Mouse (Mus musculus) heart, adult 2 months (tissue): ENCODE results near the gene Map3k3. TPM values are rescaled to one million over a fixed set of nuclear protein-coding genes. Genes with fewer than 3 reads are reported as not detected.

Source experiments
- DNase-seq, 2 experiments: peaks; one replicate each; pipeline ENCODE4 v3.0.0; 2021
- H3K27ac ChIP-seq: fragments of 200-600 bp; 2 replicates; pipeline ENCODE4 v1.8.1; 2022
- H3K27me3 ChIP-seq: fragments of 200-500 bp; 2 replicates; pipeline ENCODE4 v1.6.1; 2012; ENCODE audit warnings: mild to moderate bottlenecking, low read length, inconsistent platforms, mixed read lengths; ENCODE audit not compliant: control insufficient read depth, insufficient read depth
- H3K36me3 ChIP-seq: fragments of 200-500 bp; 2 replicates; pipeline ENCODE4 v1.6.1; 2012; ENCODE audit warnings: low read length, inconsistent platforms; ENCODE audit not compliant: control insufficient read depth, insufficient read depth
- H3K4me1 ChIP-seq: fragments of 200-500 bp; 2 replicates; pipeline ENCODE4 v1.6.1; 2011; ENCODE audit warnings: low read length; ENCODE audit not compliant: control insufficient read depth, insufficient read depth
- H3K4me3 ChIP-seq: fragments of 200-600 bp; 2 replicates; pipeline ENCODE4 v1.8.1; 2022
- H3K79me2 ChIP-seq: fragments of 200-500 bp; replicated peaks from 2 replicates; pipeline ENCODE4 v1.6.1; 2012; ENCODE audit warnings: mild to moderate bottlenecking, inconsistent platforms, low read length, moderate library complexity, mixed read lengths; ENCODE audit not compliant: control insufficient read depth, insufficient read depth
- H3K9ac ChIP-seq: fragments of 200-500 bp; 2 replicates; pipeline ENCODE4 v1.6.1; 2012; ENCODE audit warnings: low read depth, mild to moderate bottlenecking, control low read depth, inconsistent platforms, low read length, mixed read lengths
- CTCF ChIP-seq: fragments of 200-600 bp; IDR thresholded peaks from 2 replicates; pipeline ENCODE4 v1.8.1; 2022; ENCODE audit warnings: antibody characterized with exemption, mild to moderate bottlenecking, moderate library complexity
- EP300 ChIP-seq: fragments of 200-500 bp; IDR thresholded peaks from 2 replicates; pipeline ENCODE4 v1.6.1; 2011; ENCODE audit warnings: low read depth, low read length, control low read depth; ENCODE audit not compliant: insufficient read depth
- POLR2A ChIP-seq: fragments of 200-500 bp; IDR thresholded peaks from 2 replicates; pipeline ENCODE4 v1.6.1; 2011; ENCODE audit warnings: mild to moderate bottlenecking, low read depth, low read length, control low read depth; ENCODE audit not compliant: insufficient read depth
- WGBS: fragments of 180-500 bp; shearing (Covaris S2); methylation state at CpG from one replicate; pipeline ENCODE4 v1.1.7; 2018; 5-methylcytosine and 5-hydroxymethylcytosine counted together
- intact Hi-C: fragments of 180-260 bp; cut with DNase I; formaldehyde crosslinking; loops from one replicate; pipeline ENCODE4 v1.15.1; 2025
- polyA plus RNA-seq: library from polyadenylated mRNA; depleted of rRNA; stranded (reverse); fragments of >200 nt; gene quantifications from 2 replicates; pipeline ENCODE4 v1.2.3, GENCODE M21; 2012
- total RNA-seq, 2 experiments: library from RNA; stranded (reverse); gene quantifications; 2 replicates each; pipeline ENCODE4 v1.2.3; 2021

The Map3k3 gene
- total and polyA plus RNA-seq, 3 experiments: 25.1 to 38.9 (median 36.0) TPM

- Histone ChIP-seq H3K4me3 (no peak overlapping the region), H3K79me2 (no peaks in the 10 kb centered on the region), H3K4me1 (no peaks in the 10 kb centered on the region; the same call in 1 of the 2 replicates), H3K9ac (no peak overlapping the region), H3K36me3 (no peaks in the 10 kb centered on the region), H3K27ac (no peak overlapping the region), H3K27me3 (no peaks in the 10 kb centered on the region)
- no peak for DNase-seq
- TF ChIP-seq CTCF (no peak), EP300 (no peak), POLR2A (no peak)
- WGBS: 72% methylated on average over 5 of the region's 5 CpGs
- intact Hi-C loops: no loop called here
Measured at GRCm38 (mm10) chr11:106176372-106176771, 92.0 kb downstream of the Map3k3 start.

GRCm38 (mm10) chr11:106178036-106178782, 93.8 kb downstream of the Map3k3 start:
- TF ChIP-seq EP300: no peak
- no peak for TF ChIP-seq POLR2A
- no peak for TF ChIP-seq CTCF
- no peak for DNase-seq
- no peaks in the 10 kb centered on the region; the same call in 1 of the 2 replicates for H3K4me1 ChIP-seq
- H3K9ac ChIP-seq: no peak overlapping the region
- no peaks in the 10 kb centered on the region for H3K79me2 ChIP-seq
- H3K27me3 ChIP-seq: no peaks in the 10 kb centered on the region
- H3K27ac ChIP-seq: no peak overlapping the region
- H3K4me3 ChIP-seq: no peak overlapping the region
- 67% methylated on average over 5 of the region's 5 CpGs for WGBS
- intact Hi-C loops: no loop called here
- H3K36me3 ChIP-seq: no peaks in the 10 kb centered on the region

GRCm38 (mm10) chr11:106179711-106180448, 95.5 kb downstream of the Map3k3 start:
- 65% methylated on average over 7 of the region's 7 CpGs for WGBS
- no peak overlapping the region for H3K9ac ChIP-seq
- H3K4me1 ChIP-seq: no peaks in the 10 kb centered on the region; the same call in 1 of the 2 replicates
- no peak overlapping the region for H3K4me3 ChIP-seq
- TF ChIP-seq EP300 (no peak), POLR2A (no peak), CTCF (no peak)
- no peak overlapping the region for H3K27ac ChIP-seq
- H3K27me3 ChIP-seq: no peaks in the 10 kb centered on the region
- H3K36me3 ChIP-seq: no peaks in the 10 kb centered on the region
- H3K79me2 ChIP-seq: no peaks in the 10 kb centered on the region
- intact Hi-C loops: no loop called here
- DNase-seq: no peak

- H3K27ac ChIP-seq: no peak overlapping the region
- H3K9ac ChIP-seq: no peak overlapping the region
- no peaks in the 10 kb centered on the region for H3K4me1 ChIP-seq
- no peaks in the 10 kb centered on the region for H3K36me3 ChIP-seq
- whole genome bisulfite sequencing: 86% methylated on average over 2 of the region's 2 CpGs
- H3K4me3 ChIP-seq: no peak overlapping the region
- no peak for DNase-seq
- no peaks in the 10 kb centered on the region for H3K27me3 ChIP-seq
- intact Hi-C loops: no loop called here
- no peaks in the 10 kb centered on the region for H3K79me2 ChIP-seq
- TF ChIP-seq CTCF (no peak), EP300 (no peak), POLR2A (no peak)
Measured at GRCm38 (mm10) chr11:106180449-106180801, 96.0 kb downstream of the Map3k3 start.

GRCm38 (mm10) chr11:106187326-106187725, 102.9 kb downstream of the Map3k3 start:
- Histone ChIP-seq H3K9ac (no peak overlapping the region), H3K27ac (no peak overlapping the region), H3K79me2 (no peaks in the 10 kb centered on the region), H3K36me3 (no peaks in the 10 kb centered on the region), H3K27me3 (no peaks in the 10 kb centered on the region), H3K4me1 (no peaks in the 10 kb centered on the region), H3K4me3 (no peak overlapping the region)
- no peak for TF ChIP-seq POLR2A
- no peak for TF ChIP-seq EP300
- TF ChIP-seq CTCF: no peak
- no peak for DNase-seq
- intact Hi-C loops: no loop called here
- 89% methylated on average over 4 of the region's 4 CpGs for WGBS

GRCm38 (mm10) chr11:106191716-106192115, 107.3 kb downstream of the Map3k3 start:
- intact Hi-C loops: loop anchor here (2.0 to 10.0 kb wide), 2 partner anchors 31 to 107 kb away; partner anchors contain the start of genes Gm10840, Limd2 and Map3k3
- no peaks in the 10 kb centered on the region for H3K27me3 ChIP-seq
- 92% methylated on average over 3 of the region's 3 CpGs for WGBS

More at GRCm38 (mm10) chr11:106191716-106192115, 107.3 kb downstream of the Map3k3 start:
- Histone ChIP-seq H3K36me3 (peaks cover 3% of the 10 kb centered on the region; the same call in 1 of the 2 replicates), H3K4me1 (peaks cover 4% of the 10 kb centered on the region; the same call in 1 of the 2 replicates), H3K4me3 (no peak overlapping the region), H3K9ac (no peak overlapping the region), H3K27ac (no peak overlapping the region), H3K79me2 (no peaks in the 10 kb centered on the region)
- TF ChIP-seq CTCF (no peak), EP300 (no peak), POLR2A (no peak)
- no peak for DNase-seq
